Mouse (Mus musculus) cerebellum, adult 2 months (tissue): ENCODE data around the gene Tuba3a.

Source experiments
- CTCF ChIP-seq: fragments of 200-500 bp; IDR thresholded peaks from 2 replicates; pipeline ENCODE4 v1.5.1; 2011; ENCODE audit warnings: low read depth, mild to moderate bottlenecking, control low read depth, low read length, moderate library complexity, borderline replicate concordance; ENCODE audit not compliant: insufficient read depth
- POLR2A ChIP-seq: fragments of 200-500 bp; IDR thresholded peaks from 2 replicates; pipeline ENCODE4 v1.6.1; 2011; ENCODE audit warnings: low read length, control low read depth, borderline replicate concordance; ENCODE audit not compliant: insufficient read depth

DNA sequence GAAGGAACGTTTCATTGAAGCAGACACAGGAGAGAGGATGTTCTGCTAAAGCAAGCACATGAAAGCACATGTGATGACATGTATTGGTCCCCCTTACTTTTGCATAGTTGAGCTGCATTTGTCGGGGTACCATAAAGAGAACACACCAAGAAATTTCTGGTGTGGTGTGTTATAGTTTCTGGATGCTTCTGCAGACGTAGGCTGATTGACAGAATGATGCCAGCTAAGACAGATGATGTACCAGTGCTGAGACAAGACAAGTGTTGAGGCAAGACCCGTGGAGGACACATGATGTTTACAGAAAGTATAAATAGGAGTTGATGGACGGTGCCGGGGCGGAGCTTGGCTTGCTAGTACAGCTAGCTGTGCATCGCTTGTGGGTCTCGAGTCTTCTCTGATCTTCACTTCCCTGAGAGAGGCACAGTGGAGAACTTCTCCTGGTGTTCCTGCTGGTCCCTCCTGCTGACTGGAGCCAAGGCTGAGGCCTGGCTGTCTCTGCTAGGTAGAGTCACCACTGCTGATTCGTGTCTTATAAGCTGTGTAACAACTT, 25.8 kb downstream of the Tuba3a start:
- no peak for TF ChIP-seq POLR2A
- TF ChIP-seq CTCF, result no peak
